Mouse (Mus musculus) monocyte, adult 5-6 weeks (primary cell): ENCODE measurements around the gene Mccc2. TPM values are rescaled to one million over a fixed set of nuclear protein-coding genes. Genes with fewer than 3 reads are reported as not detected.
"Not testable (repeated sequence)": the region's sequence is repeated elsewhere in the genome, so short reads cannot be mapped to it uniquely, and the experiment has no call there.

ENCODE experiments used
- ATAC-seq: fragments of 153-309, 156-312 bp; replicated peaks from 2 replicates; pipeline ENCODE4 v1.8.0; 2017; ENCODE audit warnings: mild to moderate bottlenecking; ENCODE audit not compliant: low TSS enrichment, insufficient number of reproducible peaks, severe bottlenecking, poor library complexity, low FRiP score
- total RNA-seq: library from RNA; stranded (forward); fragments of 200-1000, 200-491, 200-594 nt; gene quantifications from 3 replicates; pipeline ENCODE4 v1.2.3, GENCODE M21; 2017

Gene Mccc2
- total RNA-seq, result 20.6 to 46.9 TPM (median 27.7 TPM) in 3 replicates

DNA sequence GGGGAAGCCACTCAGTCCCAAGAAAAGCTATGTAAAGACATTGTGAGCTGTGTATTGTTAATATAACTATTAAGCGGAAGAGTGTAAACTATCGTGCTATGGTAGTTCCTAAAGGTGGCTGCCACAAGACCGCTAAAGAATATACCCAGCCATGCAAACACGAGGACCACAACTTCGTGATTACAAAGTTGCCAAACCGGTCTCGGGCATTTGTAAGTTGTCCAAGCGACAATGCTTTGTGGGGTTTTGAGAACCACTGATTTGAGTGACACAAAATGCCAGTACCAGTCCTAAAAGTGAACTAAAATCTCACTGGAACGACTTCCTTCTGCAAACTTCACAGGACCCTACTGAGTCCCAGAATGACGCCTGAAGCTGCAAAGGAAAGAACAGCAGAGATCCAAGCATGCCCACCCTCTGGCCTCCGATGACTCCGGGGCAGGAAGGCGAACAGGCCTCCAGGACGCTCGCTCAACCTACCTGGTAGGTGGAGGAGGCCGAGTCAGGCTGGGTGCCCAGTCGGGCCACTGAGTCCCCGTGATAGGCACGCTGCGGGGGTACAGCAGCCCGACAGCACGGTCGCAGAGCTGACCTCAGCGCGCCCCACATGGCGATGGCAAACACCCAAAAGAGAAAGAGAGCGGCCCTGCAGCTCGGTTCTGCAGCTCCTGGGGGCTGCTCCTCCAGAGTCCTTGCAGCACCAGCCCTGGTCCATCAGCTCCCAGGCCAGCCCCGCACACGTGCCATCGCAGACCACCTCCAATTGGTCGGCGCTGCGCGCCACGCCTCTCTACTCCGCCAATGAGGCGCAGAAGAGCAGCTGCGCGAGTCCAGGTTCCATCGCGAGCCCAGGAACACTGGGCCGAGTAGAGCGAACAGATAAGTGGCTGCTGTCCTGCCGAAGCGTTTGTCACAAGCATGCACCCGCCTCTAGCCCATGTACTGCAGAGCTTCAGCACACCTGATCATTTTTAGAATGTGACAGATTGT, at the start of gene Mccc2:
Mccc2 (minus strand) TSS at position 734 of the 990 bp plus-strand sequence.
- peak; percentile 97 for ATAC-seq

DNA sequence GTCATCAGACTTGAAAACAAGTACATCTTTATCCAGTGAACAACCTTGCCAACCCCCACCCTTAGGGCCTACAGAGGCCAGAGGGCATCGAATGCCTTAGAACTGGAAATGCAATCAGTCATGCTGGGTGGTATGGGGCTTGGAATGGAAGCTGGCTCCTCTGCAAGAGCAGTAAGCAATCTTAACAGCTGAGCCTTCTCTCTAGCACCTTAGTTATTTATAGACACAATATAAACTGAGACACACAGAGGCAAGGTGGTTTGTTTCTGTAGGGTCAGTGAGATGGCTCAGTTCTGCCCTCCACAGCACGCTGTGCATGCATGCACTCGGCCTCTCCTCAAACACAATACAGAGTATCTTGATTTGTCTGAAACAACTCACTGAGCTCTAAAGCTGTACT, 48.5 kb upstream of the Mccc2 start:
- ATAC-seq, result no peak

DNA sequence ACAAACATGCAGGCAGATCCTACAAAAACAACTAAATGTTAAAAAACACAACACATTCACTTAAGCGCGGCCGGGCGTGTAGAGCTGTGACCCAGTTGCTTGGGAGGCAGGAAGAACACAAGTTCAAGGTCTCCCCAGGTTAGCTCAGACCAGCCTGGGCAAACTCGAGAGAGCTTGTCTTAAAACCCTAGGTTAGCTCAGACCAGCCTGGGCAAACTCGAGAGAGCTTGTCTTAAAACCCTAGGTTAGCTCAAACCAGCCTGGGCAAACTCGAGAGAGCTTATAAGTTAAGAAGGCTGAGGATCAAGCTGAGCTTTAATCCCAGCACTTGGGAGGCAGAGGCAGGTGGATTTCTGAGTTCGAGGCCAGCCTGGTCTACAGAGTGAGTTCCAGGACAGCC, 42.3 kb upstream of the Mccc2 start:
- not testable (repeated sequence) for ATAC-seq

DNA sequence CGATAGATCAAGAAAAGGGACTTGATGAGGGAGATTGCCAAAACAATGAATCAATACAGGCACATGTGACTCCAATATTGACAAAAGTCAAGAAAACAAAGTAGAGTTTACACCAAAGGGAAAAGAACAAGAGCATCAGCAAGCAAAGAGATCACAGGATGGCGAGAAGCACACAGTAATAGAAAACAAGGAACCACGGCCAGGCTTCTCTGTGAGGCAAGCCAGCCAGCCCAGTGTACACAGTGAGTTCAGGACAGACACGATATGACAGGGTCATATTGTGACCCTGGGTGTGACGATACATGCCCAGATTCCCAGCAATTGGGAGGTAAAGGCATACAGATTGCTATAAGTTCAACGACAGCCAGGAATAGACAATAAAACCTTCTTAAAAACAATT, 10.6 kb upstream of the Mccc2 start:
- no peak for ATAC-seq

DNA sequence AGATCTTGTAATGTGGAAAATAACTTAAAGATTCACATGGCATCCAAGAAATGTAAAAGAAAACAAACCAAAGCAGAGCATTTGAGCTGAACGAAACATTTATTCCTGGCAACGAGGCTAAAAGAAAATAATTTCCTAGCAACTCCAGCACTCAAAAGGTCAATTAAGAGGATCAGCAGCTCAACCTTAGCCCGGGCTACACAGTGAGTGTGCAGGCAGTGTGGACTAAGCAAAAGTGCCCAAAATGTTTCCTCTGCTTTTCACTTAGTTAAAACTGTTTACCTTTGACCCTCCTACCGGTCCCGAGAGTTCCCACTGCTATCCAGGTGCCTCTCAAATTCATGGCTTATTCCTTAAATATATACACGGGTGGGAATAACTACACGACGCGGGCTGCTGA, 1.5 kb upstream of the Mccc2 start:
- no peak for ATAC-seq

DNA sequence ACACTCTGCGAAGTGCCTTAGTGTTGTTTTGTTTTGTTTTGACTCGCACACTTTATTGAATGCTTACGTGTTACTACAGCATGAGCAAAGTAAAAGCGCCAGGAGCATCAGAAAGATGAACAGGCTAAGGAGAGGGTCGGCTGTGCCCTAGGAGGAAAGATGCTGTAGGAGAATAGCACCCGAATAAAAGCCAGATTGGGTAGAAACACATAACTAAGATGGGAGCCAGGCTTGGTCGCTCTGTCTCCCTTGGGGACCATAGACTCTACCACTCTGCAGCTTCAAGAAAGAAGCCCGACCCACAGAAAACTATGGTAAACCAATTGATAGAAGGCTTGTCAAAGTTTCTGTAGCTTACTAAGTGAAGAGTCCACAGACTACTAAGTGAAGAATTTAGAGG, 498 bp upstream of the Mccc2 start:
- no peak for ATAC-seq

DNA sequence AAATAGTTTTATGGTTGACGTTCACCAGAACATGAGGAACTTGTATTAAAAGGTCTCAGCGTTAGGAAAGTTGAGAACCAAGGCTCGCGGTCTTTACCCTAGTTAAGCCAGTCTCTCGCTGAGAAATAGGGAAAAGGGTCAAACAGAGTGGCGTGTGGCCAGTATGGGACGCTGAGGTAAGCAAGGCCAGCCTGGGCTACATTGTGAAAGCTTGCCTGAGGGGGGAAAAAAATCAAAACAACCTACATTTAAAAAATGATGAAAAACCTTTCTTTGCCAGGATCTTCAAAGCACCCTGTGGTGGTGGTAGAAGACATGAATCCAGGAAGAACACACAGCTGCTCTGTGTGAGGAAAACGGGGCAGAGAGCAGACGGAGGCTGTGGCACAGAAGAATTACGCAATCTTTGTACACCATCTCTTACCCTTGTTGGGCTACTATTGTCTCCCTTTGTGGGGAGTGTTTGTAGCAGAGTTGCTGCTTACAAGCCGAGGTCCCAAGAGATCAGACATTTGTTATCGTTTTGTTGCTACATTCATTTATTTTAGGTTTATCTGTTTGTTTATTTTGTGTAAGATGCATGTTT, 9.4 kb downstream of the Mccc2 start:
- no peak for ATAC-seq

DNA sequence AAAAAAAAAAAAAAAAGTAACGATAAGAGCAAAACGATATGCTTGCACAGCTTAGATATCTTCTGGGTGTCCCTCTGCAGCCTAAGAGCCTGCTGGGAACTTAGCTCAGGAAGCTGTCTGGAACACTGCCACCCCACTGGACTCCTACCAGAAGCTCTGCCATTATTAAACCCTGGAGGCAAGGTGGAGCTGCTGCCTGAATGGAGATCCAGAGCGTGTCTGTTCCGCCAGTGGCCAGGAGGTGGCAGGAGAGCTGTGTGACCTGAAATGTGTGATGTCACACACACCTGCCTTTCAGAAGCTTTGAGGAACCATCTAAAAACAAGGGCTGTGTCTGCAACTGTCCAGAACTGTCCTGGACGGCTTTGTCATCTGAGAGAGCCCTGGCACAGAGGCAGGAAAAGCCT, 13.6 kb downstream of the Mccc2 start:
- peak; percentile 90 for ATAC-seq

DNA sequence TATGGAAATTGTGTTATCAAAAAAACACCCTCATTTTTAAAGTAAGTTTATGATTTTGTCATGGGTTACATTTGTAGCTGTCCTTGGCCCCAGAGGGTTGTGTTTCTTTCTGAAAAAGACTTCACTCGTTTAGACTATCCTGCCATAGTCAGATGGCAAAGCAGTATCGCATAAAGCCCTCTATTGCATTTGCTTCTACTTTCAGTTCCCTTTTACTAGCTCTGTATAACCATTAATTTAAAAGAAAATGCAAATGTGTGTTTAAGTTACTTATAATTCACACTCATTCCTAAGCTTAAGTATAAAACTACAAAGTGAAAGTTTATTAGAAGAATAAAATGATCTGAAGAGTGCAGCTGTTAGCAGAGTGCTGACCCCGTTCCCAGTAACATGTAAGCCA, 16.4 kb downstream of the Mccc2 start:
- ATAC-seq, result no peak

DNA sequence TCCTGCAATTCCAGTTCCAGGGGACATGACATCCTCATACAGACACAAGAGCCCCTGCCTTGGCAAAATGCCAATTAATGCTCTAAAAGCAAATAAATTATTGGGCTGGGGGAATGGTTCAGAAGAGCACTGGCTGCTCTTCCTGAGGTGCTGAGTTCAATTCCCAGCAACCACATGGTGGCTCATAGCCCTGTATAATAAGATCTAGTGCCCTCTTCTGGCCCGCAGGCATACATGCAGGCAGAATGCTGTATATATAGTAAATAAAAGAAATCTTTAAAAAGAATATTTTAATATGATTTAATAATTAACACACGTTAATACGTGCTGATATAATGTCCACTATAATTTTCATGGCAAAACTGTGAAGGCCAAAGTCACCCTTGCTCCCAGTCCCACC, 17.3 kb downstream of the Mccc2 start:
- ATAC-seq, result no peak

DNA sequence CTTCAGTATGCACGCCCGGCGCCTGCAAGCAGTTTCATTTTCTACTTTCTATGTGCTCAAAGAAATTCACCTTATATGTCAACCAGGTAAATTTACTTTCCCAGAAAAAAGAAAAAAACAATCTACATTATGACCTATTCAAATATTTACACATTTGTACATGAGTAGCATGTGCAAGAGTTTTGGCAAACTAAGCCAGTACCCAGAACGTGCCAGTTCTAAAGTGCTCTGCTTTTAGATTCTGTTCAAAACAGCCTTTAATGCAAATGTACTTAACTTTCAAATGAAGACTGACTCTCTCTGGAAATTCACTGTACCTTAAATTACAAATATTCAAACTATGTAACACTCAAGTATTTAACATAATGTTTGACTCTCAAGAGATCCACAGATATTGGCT, 25.8 kb downstream of the Mccc2 start:
- ATAC-seq, result no peak

DNA sequence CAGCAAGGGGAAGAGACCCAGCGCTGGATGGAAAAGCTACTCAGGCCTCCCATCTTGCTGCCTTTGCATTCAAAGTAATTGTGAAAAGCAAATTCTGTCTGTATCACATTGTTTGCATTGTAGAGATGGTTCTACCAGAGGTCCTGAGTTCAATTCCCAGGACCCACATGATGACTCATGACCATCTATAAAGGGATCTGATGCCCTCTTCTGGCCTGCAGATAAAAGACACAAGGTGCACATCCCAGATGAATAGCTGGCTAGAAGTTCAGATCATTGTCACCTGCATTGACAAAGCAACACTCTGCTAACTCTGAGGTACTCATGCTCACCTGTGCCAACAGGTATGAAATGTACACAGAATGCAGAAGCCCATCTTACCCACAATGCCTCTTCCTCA, 32.1 kb downstream of the Mccc2 start:
- no peak for ATAC-seq

DNA sequence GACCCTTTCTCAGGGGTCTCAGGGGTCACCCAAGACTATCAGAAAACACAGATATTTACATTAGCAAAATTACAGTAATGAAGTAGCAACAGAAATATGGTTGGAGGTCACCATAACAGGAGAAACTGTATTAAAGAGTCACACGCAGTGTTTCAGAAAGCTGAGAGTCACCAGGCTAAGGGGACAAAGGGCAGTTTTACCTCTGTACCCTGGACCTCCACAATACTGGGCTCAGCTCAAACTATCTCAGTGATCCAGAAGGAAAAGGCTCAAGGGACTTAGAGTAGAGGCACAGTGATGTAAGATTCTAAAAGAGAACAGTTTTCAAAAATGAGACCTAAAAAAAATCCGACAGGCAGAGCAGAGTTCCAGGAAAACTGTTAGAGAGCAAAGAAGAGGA, 36.0 kb downstream of the Mccc2 start:
- no peak for ATAC-seq

DNA sequence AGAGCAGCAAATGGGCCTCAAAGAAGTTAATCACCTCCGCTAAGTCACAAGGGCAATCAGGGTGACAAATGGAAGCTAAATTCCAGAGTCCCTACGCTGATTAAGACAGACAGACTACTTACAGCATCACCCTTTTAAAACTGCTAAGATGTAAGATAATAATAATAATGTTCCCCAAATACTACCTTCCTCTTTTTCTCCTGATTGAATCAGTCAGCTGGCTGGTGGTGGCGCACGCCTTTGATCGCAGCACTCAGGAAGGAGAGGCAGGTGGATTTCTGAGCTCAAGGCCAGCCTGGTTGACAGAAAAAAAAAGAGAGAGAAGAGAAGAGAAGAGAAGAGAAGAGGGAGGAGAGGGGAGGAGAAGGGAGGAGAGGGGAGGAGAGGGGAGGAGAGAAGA, 45.4 kb downstream of the Mccc2 start:
- 0 out of 2 replicates have a peak, but pooled peaks have one; percentile 36 for ATAC-seq

DNA sequence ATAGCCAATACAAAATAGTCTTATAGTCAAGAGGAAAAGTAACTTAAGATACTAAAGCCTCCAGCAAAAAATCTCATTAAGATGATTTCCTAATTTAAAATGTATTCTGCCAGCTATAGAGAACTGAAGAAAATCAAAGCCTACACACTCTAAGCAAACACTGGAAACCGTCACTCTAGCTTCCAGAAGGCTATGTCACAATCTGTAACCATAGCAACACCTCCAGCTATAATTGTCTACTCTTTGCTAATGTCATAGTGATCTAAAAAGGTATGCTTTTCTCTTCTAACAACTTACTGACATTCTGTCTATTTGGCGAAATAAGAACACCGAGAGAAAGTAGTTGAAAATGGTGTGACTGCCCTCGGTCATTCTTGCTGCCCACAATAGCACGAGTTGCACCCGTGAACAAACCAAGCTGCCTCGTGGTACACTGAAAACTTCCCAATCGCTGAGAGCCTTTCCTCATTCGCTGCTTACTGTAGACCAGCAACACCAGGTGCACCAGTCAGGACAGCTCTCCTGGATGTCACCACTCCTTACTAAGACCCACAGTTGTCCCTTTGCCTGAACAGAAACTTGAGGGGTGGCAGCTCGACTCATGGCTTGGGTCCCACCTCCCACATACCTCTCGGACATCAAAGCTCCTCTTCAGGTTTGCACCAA, 48.3 kb downstream of the Mccc2 start:
- ATAC-seq, result no peak

DNA sequence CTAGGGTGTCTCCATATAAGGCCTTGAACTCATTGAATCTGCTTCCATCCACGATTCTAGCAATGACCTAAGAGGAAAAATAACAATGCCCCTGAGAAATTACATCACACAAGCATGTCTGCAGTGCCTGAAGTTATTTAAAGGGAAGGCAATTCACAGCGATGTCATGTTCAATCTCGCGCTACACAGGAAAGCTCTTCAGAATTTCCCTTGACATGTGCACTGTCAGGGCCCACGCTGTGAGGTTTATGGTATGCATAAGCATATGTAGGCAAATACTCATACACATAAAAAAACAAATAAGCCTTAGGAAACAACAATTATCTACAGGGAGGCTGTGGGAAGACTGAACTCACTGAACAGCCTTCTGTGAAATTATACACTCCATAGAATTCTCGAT, 51.6 kb downstream of the Mccc2 start:
- no peak for ATAC-seq

DNA sequence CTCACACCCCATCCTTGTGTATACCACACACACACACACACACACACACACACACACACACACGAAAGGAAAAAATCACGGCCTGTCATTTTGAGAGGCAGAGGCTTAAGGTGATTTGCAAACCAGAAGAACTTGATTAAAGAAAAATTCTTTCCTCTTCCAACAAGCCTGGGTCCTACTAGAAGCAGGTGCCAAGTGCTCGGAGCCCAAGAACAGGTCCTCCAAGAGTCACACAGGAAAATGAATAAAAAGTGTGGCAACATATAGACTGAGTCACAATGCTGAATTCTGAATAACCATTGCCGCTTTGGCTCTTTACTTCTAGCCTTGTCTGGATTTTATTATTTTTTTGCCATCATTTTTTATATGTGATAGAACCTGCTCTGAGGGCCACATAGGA, 53.8 kb downstream of the Mccc2 start:
- no peak for ATAC-seq

DNA sequence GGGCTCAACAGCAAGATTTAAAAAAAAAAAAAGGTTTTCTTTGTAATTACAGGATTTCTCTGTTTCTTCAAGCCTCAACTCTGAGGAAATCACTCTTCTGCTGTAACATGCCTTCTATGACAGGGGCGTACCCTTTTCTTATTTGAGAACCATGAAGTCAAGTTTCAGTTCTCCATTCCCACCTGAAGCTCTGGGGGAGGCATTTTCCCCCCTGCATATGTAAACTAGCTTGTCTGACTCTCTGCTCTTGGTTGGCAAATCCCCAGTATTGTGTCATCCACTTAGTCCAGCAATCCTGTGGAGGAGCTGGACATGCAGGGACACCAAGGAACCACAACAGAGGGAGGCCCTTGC, 59.9 kb downstream of the Mccc2 start:
- ATAC-seq, result peak; percentile 89

DNA sequence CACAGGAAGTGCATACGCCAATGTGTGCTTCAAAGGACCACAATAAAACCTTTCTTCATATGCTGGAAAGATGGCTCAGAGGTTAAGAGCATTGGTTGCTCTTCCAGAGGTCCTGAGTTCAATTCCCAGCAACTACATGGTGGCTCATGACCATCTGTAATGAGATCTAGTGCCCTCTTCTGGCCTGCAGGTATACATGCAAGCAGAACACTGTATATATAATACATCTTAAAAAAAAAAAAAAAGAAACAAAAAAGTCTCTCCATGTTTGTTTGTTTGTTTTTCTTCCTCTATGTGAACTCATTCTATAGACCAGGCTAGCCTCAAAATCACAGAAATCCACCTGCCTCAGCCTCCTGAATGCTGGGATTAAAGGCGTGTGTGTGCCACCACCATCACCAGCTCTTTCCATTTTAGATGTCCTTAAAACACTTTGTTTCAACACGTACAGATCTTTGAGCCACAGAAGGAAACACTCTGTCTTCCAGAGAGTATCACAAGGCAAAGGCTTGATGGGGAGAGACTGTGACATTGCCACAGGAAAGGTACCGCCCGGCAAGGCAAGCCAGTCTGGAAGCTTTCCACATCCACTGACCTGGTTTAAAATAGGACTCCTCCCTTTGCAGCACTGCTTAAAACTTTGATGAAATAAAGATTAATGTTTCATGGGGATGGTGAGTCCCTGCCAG, 60.4 kb downstream of the Mccc2 start:
- ATAC-seq, result no peak
